Mouse (Mus musculus): ENCODE results near the gene Oscar.

The Oscar gene

DNA sequence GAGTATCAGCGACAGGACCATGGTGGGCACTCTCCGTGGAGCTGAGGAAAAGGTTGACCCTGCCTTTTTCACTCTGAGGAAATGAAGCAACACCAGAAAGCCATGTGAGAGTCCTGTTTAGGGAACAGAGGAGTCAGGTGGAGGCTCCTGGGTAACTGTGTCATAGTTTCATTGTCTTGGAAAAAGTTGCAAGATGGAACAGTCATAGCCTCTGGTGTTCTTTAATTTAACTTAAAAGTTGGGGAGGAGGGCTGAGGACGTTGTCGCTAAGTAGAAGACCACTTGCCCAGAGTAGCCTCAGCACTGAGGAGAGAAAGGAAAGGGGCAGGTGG, at the start of gene Oscar:
Oscar (minus strand) TSS at position 101 of the 332 bp plus-strand sequence.
- no peak for DNase-seq

DNA sequence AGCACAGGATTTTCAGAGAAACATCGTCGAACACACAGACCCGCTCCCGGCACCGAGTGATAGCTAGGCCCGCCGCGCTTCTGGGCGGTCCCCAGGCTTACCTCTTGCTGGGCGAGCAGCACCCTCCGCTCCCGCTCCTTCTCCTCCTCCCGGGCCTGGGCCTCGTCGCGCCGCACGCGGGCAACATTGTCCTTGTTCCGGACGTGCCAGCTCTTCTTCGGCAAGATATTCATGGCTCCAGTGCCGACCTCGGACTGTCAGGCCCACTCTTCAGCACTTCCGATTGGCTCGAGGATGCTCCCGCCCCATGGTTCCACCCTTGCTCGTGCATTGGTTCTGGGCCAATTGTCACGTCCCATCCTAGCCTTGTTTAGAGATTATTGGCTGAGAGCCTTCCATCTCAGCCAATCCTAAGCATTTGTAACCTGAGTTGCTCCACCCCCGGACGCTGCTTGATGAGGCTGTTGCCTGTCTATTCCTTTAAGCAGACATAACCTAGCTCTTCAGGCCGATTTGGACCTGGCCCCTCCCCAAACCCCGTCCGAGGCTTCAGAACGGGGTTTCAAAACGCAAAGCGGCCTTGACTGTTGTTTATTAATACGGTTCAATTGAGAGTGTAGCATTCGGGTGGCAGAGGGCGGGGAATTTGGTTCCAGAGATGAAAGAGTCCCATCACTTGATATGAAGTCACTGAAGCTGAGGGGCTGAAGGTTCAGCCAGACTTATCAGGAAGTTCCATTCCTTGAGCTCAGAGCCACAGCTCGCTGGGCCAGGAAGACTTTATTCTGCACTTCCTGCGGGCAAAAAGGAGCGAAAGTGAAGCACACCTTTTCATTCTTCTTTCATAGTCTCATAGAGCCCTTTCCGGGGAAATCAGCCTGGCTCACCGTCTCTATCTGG, 49.5 kb upstream of the Oscar start, which contains the start of gene Leng1:
Leng1 (minus strand) TSS at position 626 of the 900 bp plus-strand sequence.
- DNase-seq: peak; percentile 97

DNA sequence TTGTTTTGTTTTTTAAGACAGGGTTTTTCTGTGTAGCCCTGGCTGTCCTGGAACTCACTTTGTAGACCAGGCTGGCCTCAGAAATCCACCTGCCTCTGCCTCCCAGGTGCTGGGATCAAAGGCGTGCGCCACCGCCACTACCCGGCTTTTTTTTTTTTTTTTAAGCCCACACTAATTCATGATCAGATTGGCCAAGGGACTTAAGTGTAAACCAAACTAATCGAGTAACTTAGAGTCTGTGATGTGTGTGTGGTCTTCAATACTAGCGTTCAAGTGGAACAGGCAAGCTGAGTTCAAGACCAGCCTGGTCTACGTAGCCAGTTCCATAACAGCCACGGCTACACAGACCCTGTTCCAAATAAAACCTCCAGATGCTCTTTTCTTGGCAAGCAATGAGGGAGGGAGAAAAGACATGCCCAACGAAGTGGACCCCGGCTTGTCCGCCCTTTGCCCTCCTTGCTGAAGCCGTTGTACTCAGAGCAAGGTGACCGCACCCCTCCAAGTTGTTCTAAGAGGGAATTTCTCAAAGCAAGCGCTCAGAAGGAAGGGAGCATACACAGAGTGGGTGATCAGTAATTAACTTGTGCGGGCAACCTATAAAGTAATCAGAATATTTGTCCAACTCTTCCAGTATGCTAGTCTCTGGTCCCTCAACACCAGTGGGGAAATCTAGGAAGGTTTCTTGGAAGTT, 48.7 kb upstream of the Oscar start:
- DNase-seq: no peak

DNA sequence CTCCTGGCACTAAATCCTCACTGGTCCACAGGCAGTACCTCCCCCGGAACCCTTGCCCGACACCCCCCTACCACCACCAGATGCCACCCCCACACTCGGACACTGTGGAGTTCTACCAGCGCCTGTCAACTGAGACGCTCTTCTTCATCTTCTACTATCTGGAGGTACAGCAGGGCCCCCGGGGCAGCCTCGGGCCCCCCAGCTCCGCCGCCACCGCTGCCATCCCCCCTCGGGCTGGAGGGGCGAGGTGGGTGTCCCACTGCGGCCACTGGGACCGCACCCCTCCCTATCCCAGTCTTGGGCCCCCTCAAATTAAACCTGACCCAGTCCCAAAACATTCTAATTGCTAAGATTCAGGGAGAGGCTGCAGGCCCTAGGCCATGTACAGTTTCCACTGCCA, 42.6 kb upstream of the Oscar start:
- no peak for DNase-seq

DNA sequence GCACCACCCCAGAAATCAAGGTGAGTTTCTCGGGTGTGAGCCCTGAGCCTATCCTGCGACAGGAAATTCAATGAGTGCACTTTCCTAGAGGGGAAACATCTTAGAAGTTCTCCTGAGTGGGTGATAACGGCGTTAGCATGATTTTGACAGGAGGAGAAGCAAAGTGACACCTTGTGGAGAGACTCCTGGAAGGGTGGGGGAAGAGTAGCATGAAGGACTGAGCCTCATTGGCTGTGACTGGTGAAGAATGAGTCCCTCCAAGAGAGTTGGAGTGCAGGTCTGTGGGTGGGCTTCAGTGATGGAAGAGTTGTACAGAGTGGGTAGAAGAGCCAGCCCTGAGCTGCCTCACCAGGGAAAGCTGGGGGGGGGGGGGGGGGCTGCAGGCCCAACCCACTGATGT, 41.0 kb upstream of the Oscar start:
- DNase-seq: no peak

DNA sequence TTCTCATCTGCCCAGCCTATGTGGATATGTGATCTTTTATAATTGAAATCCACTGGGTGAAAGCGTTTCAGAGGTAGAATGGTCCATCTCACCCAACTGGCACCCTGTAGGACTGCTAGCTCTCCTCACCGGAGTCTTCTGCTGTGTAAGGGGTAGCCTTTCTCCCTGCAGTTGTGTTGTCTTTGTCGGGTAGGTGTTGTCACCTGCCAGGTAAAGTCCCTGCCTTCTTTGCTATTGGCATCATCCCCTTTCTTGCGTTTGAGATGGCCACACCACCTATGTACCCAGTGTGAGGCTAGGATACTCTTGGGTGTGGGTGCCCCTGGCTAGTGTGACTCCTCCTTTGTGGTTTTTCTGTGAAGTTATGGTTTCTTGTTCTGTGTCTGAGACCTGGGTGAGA, 30.7 kb upstream of the Oscar start:
- DNase-seq: peak; percentile 48

DNA sequence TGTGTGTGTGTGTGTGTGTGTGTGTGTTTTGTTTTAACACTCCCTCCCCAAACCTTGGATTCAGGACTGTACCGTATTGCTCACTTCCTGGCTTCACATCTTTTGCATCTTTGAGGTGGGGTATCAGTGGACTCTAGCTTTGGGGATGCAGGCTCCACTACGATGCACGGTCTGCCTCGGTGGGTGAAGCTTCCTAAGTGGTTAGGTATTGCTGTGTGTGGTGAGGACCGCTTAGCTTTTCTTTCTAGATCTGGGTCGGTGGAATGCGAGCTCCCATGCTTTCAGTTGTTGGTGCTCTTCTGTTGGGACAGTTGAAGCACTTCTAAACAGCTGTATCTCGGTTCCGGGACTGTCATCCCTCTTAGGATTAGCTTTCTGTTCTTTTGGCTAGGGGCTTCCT, 30.2 kb upstream of the Oscar start:
- DNase-seq: no peak

DNA sequence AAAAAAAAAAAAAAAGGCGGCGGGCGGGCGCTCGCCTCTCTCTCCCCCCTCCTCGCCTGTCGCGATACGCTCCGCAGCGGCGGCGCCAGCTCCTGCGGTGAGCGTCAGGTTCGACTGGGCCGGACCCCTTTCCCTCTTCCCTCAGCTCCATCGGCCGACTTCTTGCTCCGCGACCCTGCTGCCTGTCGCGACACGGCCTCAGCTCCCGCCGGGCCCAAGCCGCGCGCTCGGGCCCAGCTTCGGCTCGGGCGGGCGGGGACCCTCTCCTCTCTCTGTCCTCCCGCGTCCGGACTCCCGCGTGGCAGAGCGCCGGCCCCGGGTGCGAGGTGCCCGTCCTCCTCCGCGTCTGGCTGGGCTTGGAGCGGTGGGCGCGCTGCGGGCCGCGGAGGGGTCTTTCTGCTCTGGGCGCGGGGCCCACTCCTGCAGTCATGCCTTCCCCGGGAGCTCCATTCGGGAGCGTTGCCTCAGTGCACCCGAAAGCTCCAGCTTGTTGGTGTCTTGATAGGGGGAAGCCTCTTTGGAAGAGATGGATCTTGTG, 29.6 kb upstream of the Oscar start:
- DNase-seq: no peak

DNA sequence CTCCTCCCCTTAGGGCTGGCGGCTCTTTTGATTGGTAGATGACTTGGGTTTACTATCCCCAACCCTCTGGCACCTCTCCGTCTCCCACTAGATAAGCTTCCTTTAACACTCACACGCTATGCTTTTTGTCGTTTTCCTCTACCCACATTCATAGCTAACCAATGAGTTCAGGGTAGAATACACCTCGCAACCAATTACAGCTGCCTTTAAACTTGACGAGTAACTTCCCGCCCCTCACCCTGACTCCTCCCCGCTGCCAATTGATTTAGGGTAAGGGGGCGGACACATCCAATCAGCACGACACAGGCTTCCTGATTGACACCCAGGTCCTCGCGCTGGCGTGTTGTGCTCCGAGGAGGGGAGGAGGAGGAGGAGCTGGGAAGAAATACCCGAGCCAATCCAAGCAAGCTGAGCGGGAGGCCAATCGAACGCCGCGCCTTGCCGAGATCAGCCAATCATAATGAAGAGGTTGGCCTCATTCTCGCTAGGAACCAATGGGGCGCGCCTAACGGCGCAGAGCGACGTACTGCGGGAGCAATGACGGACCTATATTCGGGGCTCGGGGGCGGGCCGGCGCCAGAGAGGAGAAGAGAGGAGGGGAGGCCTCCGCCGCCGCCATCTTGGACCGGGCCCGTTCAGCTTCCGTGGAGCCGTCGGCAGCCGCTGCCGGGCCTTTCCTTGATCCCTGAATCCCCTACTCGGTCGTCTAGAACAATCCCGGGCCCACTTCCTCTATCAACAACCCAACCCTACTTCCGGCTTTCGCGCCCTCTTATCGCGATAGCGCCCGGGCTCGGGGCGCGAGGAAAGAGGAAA, 28.9 kb upstream of the Oscar start, which contains the start of gene Cnot3:
Cnot3 (plus strand) TSS at position 597 of the 816 bp plus-strand sequence.
- DNase-seq: peak; percentile 100

DNA sequence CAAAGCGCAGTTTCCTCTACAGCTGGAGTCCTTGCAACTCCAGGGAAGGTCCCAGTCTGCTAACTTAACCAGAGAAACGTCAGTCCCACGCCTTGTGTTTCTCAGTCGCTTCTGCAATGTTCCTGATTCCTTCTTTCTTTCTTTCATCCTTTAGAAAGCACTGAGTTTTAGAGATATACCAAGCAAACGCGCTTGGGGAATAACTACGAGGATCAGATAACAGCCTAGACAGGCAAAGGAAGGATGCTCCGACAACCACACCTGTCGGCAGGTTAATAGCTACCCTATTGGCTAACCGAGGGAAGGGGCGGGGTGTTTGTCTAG, 28.4 kb upstream of the Oscar start:
- no peak for DNase-seq

DNA sequence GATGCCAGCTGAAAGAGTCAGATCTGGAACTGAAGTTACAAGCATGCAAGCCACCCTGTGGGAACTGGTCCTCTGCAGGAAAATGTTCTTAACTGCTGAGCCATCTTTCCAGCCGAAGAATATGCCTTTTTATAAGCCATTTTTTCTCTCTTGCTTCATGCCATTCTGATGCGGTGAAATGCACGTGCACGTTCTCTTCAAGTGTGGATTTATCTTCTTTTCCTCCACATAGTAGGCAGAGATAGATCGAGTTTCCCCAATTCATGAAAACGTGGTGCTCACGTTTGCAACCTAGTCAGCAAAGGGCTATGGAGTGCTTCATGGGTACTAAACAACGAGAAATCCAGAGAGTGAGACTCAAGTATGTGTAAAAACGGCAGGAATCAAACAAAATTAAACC, 27.9 kb upstream of the Oscar start:
- no peak for DNase-seq

DNA sequence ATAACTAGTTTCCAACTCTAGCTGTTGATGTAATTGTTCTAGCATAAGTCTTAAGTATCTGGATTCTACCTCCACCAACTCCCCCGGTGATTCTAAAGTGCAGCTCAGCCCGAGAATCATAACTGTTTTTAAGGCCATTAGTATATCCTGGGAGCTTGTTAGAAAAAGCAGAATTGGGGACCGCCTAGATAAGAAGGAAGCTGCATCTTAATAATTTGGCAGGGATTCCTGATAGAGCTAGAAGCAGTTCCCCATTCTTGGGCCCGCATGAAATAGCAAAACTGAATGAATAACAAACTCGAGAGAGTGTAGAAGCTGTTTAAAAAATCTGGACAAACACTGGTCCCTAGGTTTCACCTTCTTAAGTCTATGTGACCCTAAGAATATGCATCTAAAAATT, 27.5 kb upstream of the Oscar start:
- DNase-seq: no peak

DNA sequence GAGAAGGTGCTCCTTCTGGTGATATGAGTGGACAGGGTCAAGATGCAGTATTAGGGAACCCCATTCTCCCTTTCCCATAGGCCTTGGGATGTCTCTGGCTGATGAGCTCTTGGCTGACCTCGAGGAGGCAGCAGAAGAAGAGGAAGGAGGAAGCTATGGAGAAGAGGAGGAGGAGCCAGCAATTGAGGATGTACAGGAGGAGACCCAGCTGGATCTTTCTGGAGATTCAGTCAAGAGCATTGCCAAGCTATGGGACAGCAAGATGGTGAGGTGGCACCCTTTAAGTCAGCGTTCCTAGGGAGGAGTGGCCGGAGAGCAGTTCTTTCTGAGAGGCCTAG, 14.5 kb upstream of the Oscar start:
- DNase-seq: no peak

DNA sequence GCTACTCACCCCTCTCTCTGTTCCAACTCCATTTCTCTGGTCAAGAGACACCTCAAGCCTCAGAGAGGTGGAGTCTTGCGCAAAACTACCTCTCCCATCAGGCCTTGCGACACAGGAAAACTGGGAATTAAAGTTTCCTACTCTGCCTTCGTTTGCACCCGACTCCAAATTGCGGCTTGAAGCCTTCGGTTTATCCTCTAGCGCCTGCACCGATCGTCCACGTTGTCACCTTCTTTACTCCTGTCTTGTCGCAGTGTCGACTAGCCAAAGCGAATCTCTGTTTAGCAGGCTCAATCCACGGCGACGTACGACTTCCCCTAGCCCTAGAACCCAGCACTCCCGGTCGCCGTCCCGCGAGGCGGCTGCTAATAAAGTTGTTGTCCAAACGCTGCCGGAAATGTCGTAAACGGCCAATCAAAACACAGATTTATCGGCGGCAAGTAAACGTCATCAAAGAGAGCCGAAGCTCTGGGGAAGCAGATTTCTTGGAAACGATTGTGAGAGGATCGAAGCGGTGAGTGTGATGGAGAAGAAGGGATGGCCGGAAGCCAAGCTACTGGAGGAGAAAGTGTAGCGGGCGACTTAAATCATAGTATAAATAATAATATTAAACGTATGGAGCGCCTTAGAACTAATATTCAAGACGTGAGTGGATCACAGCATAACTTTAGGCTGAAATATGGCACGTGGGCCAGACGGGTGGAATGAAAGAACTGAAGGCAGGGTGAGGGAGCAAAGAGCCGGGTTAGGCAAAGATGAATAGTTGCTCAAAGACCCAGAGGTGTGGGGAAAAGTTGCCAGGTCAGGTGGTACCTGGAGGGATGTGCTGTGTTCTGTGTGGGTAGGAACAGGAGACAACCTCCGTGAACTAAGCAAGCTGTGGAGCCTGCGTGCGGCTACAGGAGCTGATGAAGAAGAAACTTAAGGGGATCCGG, 13.9 kb upstream of the Oscar start, which contains the start of the genes Tfpt and Prpf31:
Tfpt (minus strand) TSS at position 387 of the 935 bp plus-strand sequence.
Prpf31 (plus strand) TSS at position 443 of the 935 bp plus-strand sequence.
- DNase-seq: peak; percentile 94

DNA sequence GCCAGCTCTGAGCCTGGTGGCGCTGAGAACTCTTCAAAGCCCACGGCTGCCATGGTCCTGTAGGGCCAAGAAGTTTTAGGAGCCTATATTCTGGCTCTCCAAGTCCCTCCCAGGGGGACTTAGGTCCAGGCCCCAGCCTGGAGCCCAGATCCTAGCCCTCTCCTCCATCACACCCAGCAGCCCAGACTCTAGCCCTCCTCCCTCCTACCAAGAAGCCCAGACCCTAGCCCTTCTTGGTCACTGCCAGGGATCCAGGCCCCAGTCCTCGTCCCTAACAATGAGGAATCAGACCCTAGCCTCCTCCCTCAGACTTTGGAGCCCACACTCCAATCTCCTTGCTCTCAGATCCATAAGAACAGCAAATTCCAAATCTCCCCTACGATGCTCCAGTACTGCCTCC, 13.1 kb upstream of the Oscar start:
- DNase-seq: peak; percentile 59

DNA sequence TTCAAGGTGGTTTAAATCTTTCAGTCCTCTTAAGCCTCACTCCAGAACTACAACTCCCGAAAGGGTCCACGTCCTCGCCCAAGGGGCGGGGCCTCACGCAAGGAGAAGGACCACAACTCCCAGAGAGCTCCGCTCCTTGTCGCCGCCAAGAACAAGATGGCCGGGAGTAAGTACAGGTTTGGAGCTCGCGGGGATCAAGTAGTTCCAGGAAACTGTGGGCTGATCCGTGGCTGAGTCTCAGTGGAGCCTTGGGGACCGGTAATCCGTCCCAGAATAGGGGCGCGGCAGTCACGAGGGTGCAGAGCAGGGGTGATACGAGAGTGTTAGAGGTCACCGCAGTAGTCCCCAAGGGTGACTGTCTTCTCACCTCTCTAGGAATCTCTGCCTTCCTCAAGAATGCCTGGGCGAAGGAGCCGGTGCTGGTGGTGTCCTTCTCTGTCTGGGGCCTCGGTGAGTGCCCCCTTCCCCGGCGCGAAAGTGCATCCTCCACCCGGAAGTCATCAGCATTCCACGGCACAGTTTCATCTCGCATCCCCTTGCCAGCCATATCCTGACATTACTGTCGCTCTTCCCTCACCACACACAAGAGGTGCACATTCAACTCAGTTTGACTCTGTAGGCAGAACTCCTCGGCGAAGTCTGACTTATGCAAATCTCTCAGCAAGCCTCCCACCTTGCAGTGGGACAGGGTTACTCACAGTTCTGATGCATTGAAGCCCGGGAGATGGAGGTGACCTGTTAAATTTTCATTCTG, 1.5 kb upstream of the Oscar start, which contains the start of gene Ndufa3:
Ndufa3 (plus strand) TSS at position 132 of the 754 bp plus-strand sequence.
- DNase-seq: peak; percentile 93

DNA sequence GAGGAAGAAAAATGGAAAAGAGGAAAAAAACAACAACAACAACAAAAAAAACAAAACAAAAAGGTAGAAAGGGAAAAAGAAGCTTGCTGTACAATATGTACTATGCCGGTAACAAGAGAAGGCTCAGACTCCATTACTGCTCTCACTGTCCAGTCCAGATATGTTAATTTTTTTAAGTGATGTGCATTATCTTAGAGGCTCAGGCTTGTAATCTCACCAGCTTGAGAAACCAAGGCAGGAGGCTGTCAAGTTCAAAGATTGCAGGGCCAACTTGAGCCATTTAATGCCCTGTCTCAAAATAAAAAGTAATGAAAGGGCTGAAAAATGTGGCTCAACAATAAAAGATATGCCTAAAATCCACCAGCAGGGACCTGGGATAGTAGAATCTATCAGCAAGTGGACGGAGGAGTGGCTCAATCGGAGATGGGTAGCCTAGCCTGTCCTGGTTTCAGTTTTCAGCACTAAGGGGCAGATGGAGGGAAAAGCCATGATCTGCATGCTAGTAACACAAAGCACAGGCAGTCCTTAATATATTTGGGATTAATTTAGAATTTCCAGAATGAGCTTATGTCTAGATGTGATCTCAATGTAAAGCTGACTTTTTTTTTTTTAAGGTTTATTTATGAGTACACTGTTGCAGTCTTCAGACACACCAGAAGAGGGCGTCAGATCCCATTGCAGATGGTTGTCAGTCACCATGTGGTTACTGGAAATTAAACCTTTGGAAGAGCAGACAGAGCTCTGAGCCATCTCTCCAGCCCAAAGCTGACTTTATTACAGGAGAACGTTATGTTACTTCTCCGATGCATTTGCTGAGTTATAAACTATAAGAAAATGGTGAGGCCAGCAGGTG, 658 bp upstream of the Oscar start:
- no peak for DNase-seq

DNA sequence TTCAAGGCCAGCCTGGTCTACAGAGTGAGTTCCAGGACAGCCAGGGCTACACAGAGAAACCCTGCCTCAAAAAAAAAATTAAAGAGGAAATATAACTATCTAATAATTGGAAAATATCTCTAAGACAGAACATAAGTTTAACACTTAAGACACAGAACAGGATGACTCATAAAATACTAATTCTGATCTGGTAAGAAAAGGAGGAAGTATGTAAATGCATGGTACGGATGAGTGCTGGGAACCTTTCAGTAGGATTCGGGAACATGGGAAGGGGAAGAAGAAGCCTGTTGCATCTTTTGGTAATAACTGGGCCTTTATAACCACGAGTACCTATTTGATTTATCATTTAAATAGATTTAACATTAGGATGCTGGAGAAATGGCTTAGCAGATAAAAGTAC, 1.9 kb downstream of the Oscar start:
- DNase-seq: no peak

DNA sequence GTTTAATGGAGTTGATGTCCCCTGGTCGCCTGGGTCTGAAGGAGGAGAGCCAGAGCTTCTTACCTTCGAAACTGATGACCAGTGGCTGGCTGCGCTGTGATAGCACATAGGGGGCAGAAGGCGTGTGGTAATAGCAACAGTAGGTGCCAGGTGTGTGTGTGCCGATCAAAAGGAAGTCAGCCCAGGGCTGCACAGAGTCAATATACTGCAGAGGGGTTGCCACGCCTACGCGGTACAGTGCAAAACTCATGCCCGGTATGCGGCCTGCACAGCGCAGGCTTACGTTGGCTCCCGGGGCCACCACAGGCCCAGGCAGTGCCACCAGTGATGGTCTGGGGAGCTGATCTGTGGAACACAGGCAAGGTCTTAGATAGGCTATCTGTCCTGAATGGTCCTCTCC, 5.0 kb downstream of the Oscar start:
- no peak for DNase-seq

DNA sequence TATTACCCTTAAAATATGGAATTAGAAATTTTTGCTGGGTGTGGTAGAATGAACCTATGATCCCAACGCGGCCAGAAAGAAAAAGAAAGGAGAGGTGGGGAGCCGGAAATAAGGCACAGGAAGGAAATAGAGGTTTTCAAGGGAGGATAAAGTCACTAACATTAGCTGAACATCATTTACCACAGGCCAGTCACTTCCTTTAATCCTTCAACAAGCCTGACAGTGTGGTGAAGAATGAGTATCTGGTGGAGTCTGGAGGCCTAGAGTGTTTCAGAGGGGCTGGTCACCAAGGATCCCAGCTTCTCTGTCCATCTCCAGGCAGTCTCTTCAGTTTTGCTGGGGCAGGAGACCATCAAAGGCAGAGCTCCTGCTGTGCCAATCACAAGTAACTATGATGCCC, 5.5 kb downstream of the Oscar start:
- no peak for DNase-seq
